Mouse (Mus musculus) CH12.LX (cell line): ENCODE results near the gene Gcnt7. TPM values are rescaled to one million over a fixed set of nuclear protein-coding genes. Genes with fewer than 3 reads are reported as not detected.
A peak's percentile ranks its signal among the peaks of the same experiment; 100 is the strongest.

Experiments used
- DNase-seq: peaks from one replicate; pipeline ENCODE4 v3.0.0-alpha.2; 2013; ENCODE audit errors: extremely low read depth
- H3K27ac ChIP-seq: 2 replicates; pipeline ENCODE4 v1.5.1; 2012; ENCODE audit warnings: low read depth, mild to moderate bottlenecking, control low read depth, moderate library complexity; ENCODE audit not compliant: insufficient read depth
- H3K27me3 ChIP-seq: replicated peaks from 2 replicates; pipeline ENCODE3; 2012; ENCODE audit warnings: inconsistent platforms
- H3K36me3 ChIP-seq, 2 experiments: replicated peaks in 1 of 2; 2 replicates each; pipeline versions ENCODE3 to v1.6.1; 2012; ENCODE audit warnings: inconsistent platforms in 1 of 2, low read length in 1 of 2, mild to moderate bottlenecking in 1 of 2, mixed read lengths in 1 of 2, moderate library complexity in 1 of 2; ENCODE audit not compliant: control insufficient read depth in 1 of 2, insufficient read depth in 1 of 2
- H3K4me1 ChIP-seq, 2 experiments: 2 replicates each; pipeline ENCODE4 v1.6.1; 2012; ENCODE audit warnings: inconsistent platforms in 1 of 2, moderate library complexity in 1 of 2; ENCODE audit not compliant: insufficient read depth in 2 of 2, control insufficient read depth in 1 of 2
- H3K4me2 ChIP-seq: 2 replicates; pipeline ENCODE4 v1.6.1; 2012; ENCODE audit warnings: low read depth, mild to moderate bottlenecking, control low read depth; ENCODE audit not compliant: poor library complexity, insufficient read depth, severe bottlenecking
- H3K4me3 ChIP-seq, 3 experiments: fragments of 150-350 bp in 1 of 3; sonication (generic) in 1 of 3; replicated peaks in 1 of 3; 2 replicates each; pipeline versions ENCODE3 to v1.5.1; 2011 to 2012; ENCODE audit warnings: low read depth in 2 of 3, low read length in 2 of 3, mild to moderate bottlenecking in 2 of 3, moderate library complexity in 2 of 3, control low read depth in 1 of 3, improper control_type of control experiment in 1 of 3, inconsistent platforms in 1 of 3, mixed read lengths in 1 of 3; ENCODE audit not compliant: poor library complexity in 1 of 3
- H3K79me2 ChIP-seq: replicated peaks from 2 replicates; pipeline ENCODE4 v1.6.1; 2012; ENCODE audit warnings: mild to moderate bottlenecking, moderate library complexity; ENCODE audit not compliant: control insufficient read depth, poor library complexity, insufficient read depth, severe bottlenecking; ENCODE audit errors: extremely low read depth
- H3K9ac ChIP-seq: 2 replicates; pipeline ENCODE4 v1.6.1; 2012; ENCODE audit warnings: low read depth, mild to moderate bottlenecking, control low read depth, moderate library complexity; ENCODE audit not compliant: insufficient read depth
- H3K9me3 ChIP-seq: replicated peaks from 2 replicates; pipeline ENCODE3; 2012; ENCODE audit warnings: low read length, inconsistent platforms, mixed read lengths
- BHLHE40 ChIP-seq: IDR thresholded peaks from 2 replicates; pipeline ENCODE4 v1.6.1; 2011; ENCODE audit warnings: mild to moderate bottlenecking, low read depth, low read length, improper control_type of control experiment
- CHD1 ChIP-seq: IDR thresholded peaks from 2 replicates; pipeline ENCODE4 v1.6.1; 2012; ENCODE audit warnings: low read depth, low read length, improper control_type of control experiment, inconsistent platforms
- CHD2 ChIP-seq: IDR thresholded peaks from 2 replicates; pipeline ENCODE4 v1.6.1; 2011; ENCODE audit warnings: low read length, improper control_type of control experiment
- CTCF ChIP-seq, 2 experiments: IDR thresholded peaks in 1 of 2; conservative IDR thresholded peaks in 1 of 2; 2 replicates each; pipeline ENCODE4 v1.5.1; 2011 to 2012; ENCODE audit warnings: low read depth in 2 of 2, low read length in 2 of 2, improper control_type of control experiment in 1 of 2, inconsistent platforms in 1 of 2, mild to moderate bottlenecking in 1 of 2, moderate library complexity in 1 of 2
- E2F4 ChIP-seq: IDR thresholded peaks from 2 replicates; pipeline ENCODE4 v1.6.1; 2011; ENCODE audit warnings: low read depth, low read length, improper control_type of control experiment; ENCODE audit not compliant: insufficient replicate concordance
- ELF1 ChIP-seq: IDR thresholded peaks from 2 replicates; pipeline ENCODE4 v1.6.1; 2014; ENCODE audit warnings: low read depth, mild to moderate bottlenecking, inconsistent platforms, low read length, improper control_type of control experiment
- GABPA ChIP-seq: IDR thresholded peaks from 2 replicates; pipeline ENCODE4 v1.6.1; 2012; ENCODE audit warnings: low read depth, low read length, improper control_type of control experiment, inconsistent platforms; ENCODE audit not compliant: insufficient replicate concordance
- HCFC1 ChIP-seq: IDR thresholded peaks from 2 replicates; pipeline ENCODE4 v1.6.1; 2012; ENCODE audit warnings: low read depth, mild to moderate bottlenecking, inconsistent platforms, low read length, improper control_type of control experiment
- IRF4 ChIP-seq: IDR thresholded peaks from 2 replicates; pipeline ENCODE4 v1.6.1; 2014; ENCODE audit warnings: low read depth, mild to moderate bottlenecking, inconsistent platforms, low read length, improper control_type of control experiment
- JUN ChIP-seq: IDR thresholded peaks from 2 replicates; pipeline ENCODE4 v1.6.1; 2011; ENCODE audit warnings: low read depth, mild to moderate bottlenecking, low read length, improper control_type of control experiment, moderate library complexity; ENCODE audit not compliant: insufficient read depth
- JUND ChIP-seq: conservative IDR thresholded peaks from 2 replicates; pipeline ENCODE4 v1.6.1; 2011; ENCODE audit warnings: low read depth, low read length, improper control_type of control experiment
- KAT2A ChIP-seq: IDR thresholded peaks from 2 replicates; pipeline ENCODE4 v1.6.1; 2012; ENCODE audit warnings: low read length, improper control_type of control experiment, inconsistent platforms; ENCODE audit not compliant: insufficient replicate concordance
- MAFK ChIP-seq: IDR thresholded peaks from 2 replicates; pipeline ENCODE4 v1.6.1; 2011; ENCODE audit warnings: low read length, improper control_type of control experiment; ENCODE audit not compliant: insufficient replicate concordance
- MAX ChIP-seq: IDR thresholded peaks from 2 replicates; pipeline ENCODE4 v1.6.1; 2011; ENCODE audit warnings: low read length, improper control_type of control experiment
- MAZ ChIP-seq: IDR thresholded peaks from 2 replicates; pipeline ENCODE4 v1.6.1; 2012; ENCODE audit warnings: low read depth, mild to moderate bottlenecking, inconsistent platforms, low read length, improper control_type of control experiment, moderate library complexity
- MEF2A ChIP-seq: IDR thresholded peaks from 2 replicates; pipeline ENCODE4 v1.6.1; 2014; ENCODE audit warnings: low read depth, mild to moderate bottlenecking, inconsistent platforms, low read length, improper control_type of control experiment, borderline replicate concordance
- MXI1 ChIP-seq: IDR thresholded peaks from 2 replicates; pipeline ENCODE4 v1.6.1; 2011; ENCODE audit warnings: mild to moderate bottlenecking, low read depth, low read length, improper control_type of control experiment
- NRF1 ChIP-seq: IDR thresholded peaks from 2 replicates; pipeline ENCODE4 v1.6.1; 2014; ENCODE audit warnings: low read depth, mild to moderate bottlenecking, inconsistent platforms, low read length, improper control_type of control experiment, moderate library complexity
- PAX5 ChIP-seq: IDR thresholded peaks from 2 replicates; pipeline ENCODE4 v1.6.1; 2012; ENCODE audit warnings: low read length, inconsistent platforms, mixed read lengths
- POLR2A ChIP-seq: IDR thresholded peaks from 2 replicates; pipeline ENCODE4 v1.6.1; 2011; ENCODE audit warnings: low read depth, mild to moderate bottlenecking, improper control_type of control experiment, low read length
- POLR2AphosphoS2 ChIP-seq: IDR thresholded peaks from 2 replicates; pipeline ENCODE4 v1.6.1; 2011; ENCODE audit warnings: low read depth, low read length, improper control_type of control experiment
- RAD21 ChIP-seq: IDR thresholded peaks from 2 replicates; pipeline ENCODE4 v1.6.1; 2011; ENCODE audit warnings: low read depth, mild to moderate bottlenecking, low read length, improper control_type of control experiment, moderate library complexity
- TBP ChIP-seq: conservative IDR thresholded peaks from 2 replicates; pipeline ENCODE4 v1.6.1; 2011; ENCODE audit warnings: low read depth, low read length, improper control_type of control experiment
- UBTF ChIP-seq: IDR thresholded peaks from 2 replicates; pipeline ENCODE4 v1.6.1; 2012; ENCODE audit warnings: low read depth, mild to moderate bottlenecking, inconsistent platforms, low read length, improper control_type of control experiment, moderate library complexity
- USF2 ChIP-seq: conservative IDR thresholded peaks from 2 replicates; pipeline ENCODE4 v1.6.1; 2011; ENCODE audit warnings: low read depth, low read length, improper control_type of control experiment
- ZC3H11A ChIP-seq: IDR thresholded peaks from 2 replicates; pipeline ENCODE4 v1.6.1; 2012; ENCODE audit warnings: low read depth, mild to moderate bottlenecking, inconsistent platforms, low read length, improper control_type of control experiment
- ZKSCAN1 ChIP-seq: IDR thresholded peaks from 2 replicates; pipeline ENCODE4 v1.6.1; 2012; ENCODE audit warnings: low read depth, inconsistent platforms, low read length, improper control_type of control experiment, borderline replicate concordance
- ZNF384 ChIP-seq: IDR thresholded peaks from 2 replicates; pipeline ENCODE4 v1.6.1; 2012; ENCODE audit warnings: low read depth, low read length, improper control_type of control experiment, inconsistent platforms
- dilution Hi-C: fragments of 300-500 bp; cut with MboI; formaldehyde crosslinking; loops from 2 replicates; pipeline ENCODE4 v1.14.3; 2020; ENCODE audit warnings: low sequenced_read_pairs; ENCODE audit not compliant: extremely low pct_unique_long_range_greater_than_20kb, extremely low pct_ligation_motif_present
- in situ Hi-C: fragments of 300-500 bp; cut with MboI; formaldehyde crosslinking; loops from 3 replicates; pipeline ENCODE4 v1.14.3; 2019; ENCODE audit warnings: low sequenced_read_pairs, low pct_ligation_motif_present, low pct_unique_long_range_greater_than_20kb, mixed read lengths
- polyA plus RNA-seq: library from polyadenylated mRNA; unstranded; fragments of >175 nt; gene quantifications from 2 replicates; pipeline ENCODE4 v1.2.1, GENCODE M21; 2012; ENCODE audit warnings: low read depth; ENCODE audit not compliant: insufficient read length
- total RNA-seq, 2 experiments: library from RNA; depleted of rRNA; stranded (reverse); fragments of 300-350 nt in 1 of 2; fragments of >200 nt in 1 of 2; gene quantifications; 2 replicates each; pipeline ENCODE4 v1.2.3; 2012 to 2014

Gcnt7 gene
- total and polyA plus RNA-seq, 3 experiments, result 0.17 to 0.21 TPM; not detected in 1

DNA sequence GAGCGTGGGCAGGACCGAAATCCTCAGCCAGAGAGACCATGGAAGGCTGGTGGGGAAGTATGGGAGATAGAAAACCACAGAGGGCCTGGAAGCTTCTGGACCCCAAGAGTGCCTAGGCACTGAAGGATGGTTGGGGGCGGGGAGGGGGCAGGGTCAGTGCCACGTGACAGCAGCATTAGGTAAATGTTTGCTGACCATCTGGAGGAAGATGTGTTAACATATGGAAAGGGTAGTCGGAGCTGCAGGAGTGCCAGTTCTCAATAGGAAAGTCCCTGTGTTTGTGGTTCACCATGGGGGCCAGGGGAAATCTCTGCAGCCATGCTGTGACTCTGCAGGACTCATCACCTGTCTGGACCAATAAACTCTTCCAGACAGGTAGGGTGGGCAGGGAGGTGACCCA, 44.5 kb downstream of the Gcnt7 start (continued):
- no peak for TF ChIP-seq RAD21
- no peak for TF ChIP-seq JUND
- no peak for TF ChIP-seq CHD1
- TF ChIP-seq MAX, result peak; percentile 81
- no peak for TF ChIP-seq POLR2AphosphoS2
- TF ChIP-seq BHLHE40, result peak; percentile 92
- TF ChIP-seq CTCF (conservative IDR thresholded peaks at IDR 0.05 in 1 of 2, IDR thresholded peaks at IDR 0.05 in 1 of 2; ENCODE audit: low read depth in 2 of 2, low read length in 2 of 2), result no peak
- TF ChIP-seq MXI1, result 0 out of 2 replicates have a peak, but pooled peaks have one; percentile 57
- TF ChIP-seq UBTF, result no peak
- no peak for TF ChIP-seq PAX5
- no peak for TF ChIP-seq POLR2A
- no peak for TF ChIP-seq TBP

DNA sequence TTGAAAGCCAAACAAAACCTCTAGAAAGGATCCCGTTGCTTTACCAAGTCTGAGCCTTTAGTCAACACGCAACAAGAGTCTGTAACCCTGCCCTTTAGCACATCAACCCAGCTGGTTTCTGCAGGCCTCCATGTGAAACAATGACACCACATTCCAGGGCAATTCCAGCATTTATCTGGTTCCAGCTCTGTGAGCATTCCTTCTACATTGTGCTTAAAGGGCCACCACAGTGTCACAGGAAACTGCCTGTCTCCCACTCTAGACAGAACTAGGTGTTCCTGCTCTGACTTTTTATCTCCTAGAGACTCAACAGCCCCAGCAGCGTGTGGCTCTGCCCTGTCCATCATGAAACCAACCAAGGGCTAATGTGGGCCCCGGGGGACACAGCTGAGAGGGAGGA, 45.1 kb downstream of the Gcnt7 start:
- peak overlapping the region; percentile 78 for H3K27ac ChIP-seq
- peak overlapping the region; percentile 78 for H3K4me2 ChIP-seq
- no peak for DNase-seq
- H3K4me1 ChIP-seq, result peaks cover 23 to 79% of the 10 kb centered on the region in 2 experiments
- H3K4me3 ChIP-seq, result no peak overlapping the region
- no peaks in the 10 kb centered on the region for H3K79me2 ChIP-seq
- peak overlapping the region; percentile 18 for H3K9ac ChIP-seq
- in situ Hi-C loops, result no loop called here
- TF ChIP-seq ZC3H11A (no peak), JUN (no peak), MAX (no peak), RAD21 (no peak), MEF2A (no peak), IRF4 (no peak), BHLHE40 (no peak), POLR2AphosphoS2 (no peak), GABPA (no peak), UBTF (no peak), ZNF384 (no peak), ELF1 (no peak), PAX5 (no peak), HCFC1 (no peak)
- TF ChIP-seq, all 38 proteins: peak for 0
- H3K27me3 ChIP-seq, result no peaks in the 10 kb centered on the region
- no peaks in the 10 kb centered on the region for H3K9me3 ChIP-seq
- peaks cover 0 to 7% of the 10 kb centered on the region in 2 experiments for H3K36me3 ChIP-seq
- dilution Hi-C loops, result no loop called here

DNA sequence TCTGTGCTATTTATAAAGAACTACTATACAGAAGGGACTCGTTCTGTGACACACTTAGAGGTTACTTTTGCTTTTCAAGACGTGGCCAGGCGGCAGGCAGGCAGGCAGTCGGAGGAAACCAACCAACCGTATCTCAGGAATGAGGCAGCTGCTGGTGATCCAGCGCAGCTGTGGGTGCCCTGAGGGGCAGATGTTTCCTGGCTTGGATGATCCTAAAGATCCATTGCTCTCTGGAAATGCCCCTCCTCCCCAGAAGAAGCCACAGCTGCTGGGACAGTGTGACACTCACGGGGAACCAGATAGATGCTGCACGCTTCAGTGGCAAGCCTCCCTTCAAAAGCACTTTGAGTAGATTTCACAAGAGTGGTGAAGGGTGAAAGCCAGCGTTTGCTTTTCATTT, 45.9 kb downstream of the Gcnt7 start:
- Histone ChIP-seq H3K27ac (peak overlapping the region; percentile 66), H3K27me3 (no peaks in the 10 kb centered on the region), H3K79me2 (no peaks in the 10 kb centered on the region), H3K9me3 (no peaks in the 10 kb centered on the region), H3K4me1 (peaks cover 16 to 71% of the 10 kb centered on the region in 2 experiments), H3K4me3 (peak overlapping the region; percentile 27 to 50 (median 42)), H3K36me3 (peaks cover 0 to 5% of the 10 kb centered on the region in 2 experiments), H3K9ac (peak overlapping the region; percentile 43), H3K4me2 (peak overlapping the region; percentile 78)
- in situ Hi-C loops (no loop called here), dilution Hi-C loops (no loop called here)
- DNase-seq, result peak; percentile 51
- TF ChIP-seq USF2 (no peak), MAFK (no peak), ZC3H11A (no peak), ELF1 (no peak), CHD2 (peak; percentile 78; the same call in 1 of the 2 replicates), POLR2AphosphoS2 (no peak), GABPA (no peak), E2F4 (no peak), MAX (no peak), JUND (no peak), IRF4 (0 out of 2 replicates have a peak, but pooled peaks have one; percentile 30), TBP (no peak), CTCF (conservative IDR thresholded peaks at IDR 0.05 in 1 of 2, IDR thresholded peaks at IDR 0.05 in 1 of 2; ENCODE audit: low read depth in 2 of 2, low read length in 2 of 2) (no peak), PAX5 (no peak), MAZ (0 out of 2 replicates have a peak, but pooled peaks have one; percentile 60), NRF1 (no peak), KAT2A (no peak), CHD1 (no peak), ZKSCAN1 (no peak), MXI1 (peak; percentile 30; the same call in 1 of the 2 replicates), ZNF384 (no peak)
